Mouse (Mus musculus): ENCODE data around the gene Ablim1. TPM values are rescaled to one million over a fixed set of nuclear protein-coding genes. Genes with fewer than 3 reads are reported as not detected.
"Not testable (repeated sequence)": the region's sequence is repeated elsewhere in the genome, so short reads cannot be mapped to it uniquely, and the experiment has no call there.

The Ablim1 gene
- polyA plus RNA-seq, 1 experiment from 2014 or later = 12.4 TPM

DNA sequence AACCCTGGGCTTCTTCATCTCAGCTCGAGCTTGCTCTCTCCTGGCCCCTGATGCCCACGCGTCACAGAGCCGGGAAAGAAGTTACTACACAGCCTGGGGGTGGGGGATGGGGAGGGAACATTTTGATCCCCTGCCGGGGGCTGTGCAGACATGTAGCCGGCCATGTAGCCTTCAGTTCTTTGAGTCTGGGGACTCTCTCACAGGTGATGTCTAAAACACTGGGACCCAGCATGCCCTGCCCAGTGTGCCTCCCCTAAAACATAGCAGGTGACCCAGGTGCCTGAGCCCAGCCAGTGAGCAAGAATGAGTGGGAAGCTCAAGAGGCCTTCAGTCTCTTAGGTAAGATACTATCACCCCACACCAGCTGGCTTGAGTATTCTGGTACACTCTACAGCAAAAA lies 176.2 kb downstream of the Ablim1 start:
- 57% methylated on average over 6 of the region's 6 CpGs for WGBS (ENCODE audit: insufficient replicate concordance)
- ATAC-seq (ENCODE audit: low read depth) = no peak

DNA sequence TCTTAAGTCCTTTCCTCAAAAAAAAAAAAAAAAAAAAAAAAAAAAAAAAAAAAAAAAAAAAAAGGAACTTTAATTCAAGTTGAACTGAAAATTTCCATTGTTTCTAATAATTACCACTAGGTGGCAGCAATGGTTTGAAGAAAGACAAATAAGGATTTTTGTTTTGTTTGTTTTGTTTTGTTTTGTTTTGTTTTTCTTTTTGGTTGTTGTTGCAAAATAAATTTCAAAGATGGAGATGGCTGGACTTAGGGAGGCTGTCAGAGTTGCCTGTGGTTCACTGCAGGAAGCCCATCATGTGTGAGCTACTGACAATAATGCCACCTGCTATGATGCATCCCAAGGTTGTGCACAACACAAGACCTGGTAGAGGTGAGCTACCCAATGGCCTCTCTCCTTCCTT lies 176.7 kb downstream of the Ablim1 start:
- no peak overlapping the region for H3K9ac ChIP-seq (ENCODE audit: low read depth, low read length)
- H3K4me3 ChIP-seq (ENCODE audit: low read depth, low read length) = no peak overlapping the region
- no peaks in the 10 kb centered on the region for H3K27me3 ChIP-seq (ENCODE audit: control insufficient read depth, insufficient read depth, low read depth, low read length)
- no peak for ATAC-seq (ENCODE audit: low read depth)
- no peaks in the 10 kb centered on the region for H3K4me1 ChIP-seq (ENCODE audit: control insufficient read depth, low read depth, low read length)
- no peaks in the 10 kb centered on the region for H3K9me3 ChIP-seq (replicated peaks; ENCODE audit: control insufficient read depth, low read length)
- no peak overlapping the region for H3K27ac ChIP-seq (ENCODE audit: low read length)
- no peaks in the 10 kb centered on the region for H3K36me3 ChIP-seq (ENCODE audit: control insufficient read depth, insufficient read depth)
- no peak overlapping the region for H3K4me2 ChIP-seq (ENCODE audit: low read depth, low read length)

More for the DNA sequence above, 176.2 kb downstream of the Ablim1 start:
- Histone ChIP-seq H3K27me3 (ENCODE audit: control insufficient read depth, insufficient read depth, low read depth, low read length) (no peaks in the 10 kb centered on the region), H3K4me2 (ENCODE audit: low read depth, low read length) (no peak overlapping the region), H3K9ac (ENCODE audit: low read depth, low read length) (no peak overlapping the region), H3K36me3 (ENCODE audit: control insufficient read depth, insufficient read depth) (no peaks in the 10 kb centered on the region), H3K27ac (ENCODE audit: low read length) (no peak overlapping the region), H3K9me3 (replicated peaks; ENCODE audit: control insufficient read depth, low read length) (no peaks in the 10 kb centered on the region), H3K4me1 (ENCODE audit: control insufficient read depth, low read depth, low read length) (no peaks in the 10 kb centered on the region), H3K4me3 (ENCODE audit: low read depth, low read length) (no peak overlapping the region)

DNA sequence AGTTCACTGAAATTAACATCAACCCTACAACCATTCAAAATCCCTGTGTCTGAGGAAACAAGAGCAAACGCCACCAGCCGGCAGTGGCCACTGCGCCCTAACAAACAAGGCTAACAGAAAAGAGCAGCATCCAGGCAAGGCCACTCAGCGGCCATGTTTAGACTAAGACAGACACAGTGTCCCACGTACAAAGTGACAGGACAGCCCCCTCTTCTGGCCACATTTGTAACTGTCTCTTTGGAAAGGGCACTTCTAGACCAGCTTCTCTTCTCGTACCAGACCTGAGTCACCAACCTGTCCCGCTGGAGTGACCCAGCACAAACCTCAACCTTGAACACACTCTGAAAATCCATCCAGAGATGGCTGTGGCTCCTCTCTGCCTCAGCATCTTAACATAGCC lies 178.5 kb downstream of the Ablim1 start:
- no peak for ATAC-seq (ENCODE audit: low read depth)
- H3K27ac ChIP-seq (ENCODE audit: low read length) = no peak overlapping the region

DNA sequence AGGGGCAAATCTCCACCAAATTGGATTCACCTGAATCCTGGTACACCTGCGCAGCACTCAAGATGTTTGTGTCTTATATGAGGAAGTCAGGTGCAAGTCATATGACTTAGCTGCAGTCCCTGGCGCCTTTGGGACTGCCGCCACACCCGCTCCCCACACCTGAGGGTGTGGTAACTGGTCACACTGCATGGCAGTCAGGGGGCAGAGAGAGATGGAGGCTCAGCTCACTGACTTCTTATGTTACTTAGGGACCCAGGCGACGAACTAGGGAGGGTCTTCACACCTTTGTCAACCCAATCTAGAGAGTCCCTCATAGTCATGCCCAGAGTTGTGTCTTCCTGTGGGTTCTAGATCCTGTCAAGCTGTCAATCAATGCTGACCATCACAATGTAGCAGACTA lies 179.1 kb downstream of the Ablim1 start:
- H3K27me3 ChIP-seq (ENCODE audit: control insufficient read depth, insufficient read depth, low read depth, low read length); H3K36me3 ChIP-seq (ENCODE audit: control insufficient read depth, insufficient read depth); H3K4me3 ChIP-seq (ENCODE audit: low read depth, low read length); H3K4me2 ChIP-seq (ENCODE audit: low read depth, low read length); ATAC-seq (ENCODE audit: low read depth); H3K9ac ChIP-seq (ENCODE audit: low read depth, low read length); H3K9me3 ChIP-seq (replicated peaks; ENCODE audit: control insufficient read depth, low read length); H3K4me1 ChIP-seq (ENCODE audit: control insufficient read depth, low read depth, low read length); H3K27ac ChIP-seq (ENCODE audit: low read length): not testable (repeated sequence)
- 69% methylated on average over 6 of the region's 6 CpGs for WGBS (ENCODE audit: insufficient replicate concordance)

More for the DNA sequence above, 178.5 kb downstream of the Ablim1 start:
- Histone ChIP-seq H3K4me2 (ENCODE audit: low read depth, low read length) (no peak overlapping the region), H3K9ac (ENCODE audit: low read depth, low read length) (no peak overlapping the region), H3K9me3 (replicated peaks; ENCODE audit: control insufficient read depth, low read length) (no peaks in the 10 kb centered on the region), H3K4me3 (ENCODE audit: low read depth, low read length) (no peak overlapping the region), H3K27me3 (ENCODE audit: control insufficient read depth, insufficient read depth, low read depth, low read length) (no peaks in the 10 kb centered on the region), H3K4me1 (ENCODE audit: control insufficient read depth, low read depth, low read length) (no peaks in the 10 kb centered on the region), H3K36me3 (ENCODE audit: control insufficient read depth, insufficient read depth) (no peaks in the 10 kb centered on the region)
- WGBS (ENCODE audit: insufficient replicate concordance) = 35% methylated on average over 7 of the region's 7 CpGs

DNA sequence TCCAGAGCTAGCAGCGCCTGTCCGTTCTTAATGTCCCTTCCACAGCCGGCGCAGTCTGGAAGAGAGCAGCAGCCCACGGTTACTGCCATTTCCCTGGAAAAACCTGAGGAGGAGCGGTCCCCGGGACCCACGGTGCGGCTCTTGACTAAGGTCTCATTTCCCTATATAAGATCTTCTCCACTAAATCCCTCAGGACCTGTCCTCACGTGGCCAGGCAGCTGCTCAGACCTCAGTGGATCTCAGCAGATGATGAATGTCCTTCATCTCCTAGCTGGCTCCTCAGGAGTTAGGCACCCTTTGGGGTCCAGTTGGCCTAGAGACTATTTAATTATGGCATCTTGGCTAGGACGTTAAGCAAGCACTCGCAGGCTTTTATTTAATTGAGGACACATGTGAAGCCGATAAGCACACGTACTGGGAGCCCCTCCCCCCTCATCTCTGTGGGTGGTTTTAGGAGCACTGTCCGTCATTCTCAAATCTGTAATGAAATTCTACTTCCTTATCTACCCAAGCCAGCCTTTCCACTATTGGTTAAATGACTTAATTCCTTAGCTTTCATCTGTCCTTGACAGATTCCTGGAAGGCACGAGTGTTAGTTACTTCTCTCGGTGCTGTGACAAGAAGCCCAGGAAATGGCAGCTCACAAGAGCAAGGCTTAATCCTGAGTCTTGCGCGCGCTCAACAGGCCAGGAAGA lies 179.9 kb downstream of the Ablim1 start:
- no peak overlapping the region for H3K9ac ChIP-seq (ENCODE audit: low read depth, low read length)
- no peak for ATAC-seq (ENCODE audit: low read depth)
- WGBS (ENCODE audit: insufficient replicate concordance) = 54% methylated on average over 20 of the region's 20 CpGs
- H3K9me3 ChIP-seq (replicated peaks; ENCODE audit: control insufficient read depth, low read length) = no peaks in the 10 kb centered on the region
- H3K4me1 ChIP-seq (ENCODE audit: control insufficient read depth, low read depth, low read length) = no peaks in the 10 kb centered on the region
- H3K27ac ChIP-seq (ENCODE audit: low read length) = no peak overlapping the region
- H3K4me2 ChIP-seq (ENCODE audit: low read depth, low read length) = no peak overlapping the region
- H3K36me3 ChIP-seq (ENCODE audit: control insufficient read depth, insufficient read depth) = no peaks in the 10 kb centered on the region
- H3K4me3 ChIP-seq (ENCODE audit: low read depth, low read length) = no peak overlapping the region
- H3K27me3 ChIP-seq (ENCODE audit: control insufficient read depth, insufficient read depth, low read depth, low read length) = no peaks in the 10 kb centered on the region

DNA sequence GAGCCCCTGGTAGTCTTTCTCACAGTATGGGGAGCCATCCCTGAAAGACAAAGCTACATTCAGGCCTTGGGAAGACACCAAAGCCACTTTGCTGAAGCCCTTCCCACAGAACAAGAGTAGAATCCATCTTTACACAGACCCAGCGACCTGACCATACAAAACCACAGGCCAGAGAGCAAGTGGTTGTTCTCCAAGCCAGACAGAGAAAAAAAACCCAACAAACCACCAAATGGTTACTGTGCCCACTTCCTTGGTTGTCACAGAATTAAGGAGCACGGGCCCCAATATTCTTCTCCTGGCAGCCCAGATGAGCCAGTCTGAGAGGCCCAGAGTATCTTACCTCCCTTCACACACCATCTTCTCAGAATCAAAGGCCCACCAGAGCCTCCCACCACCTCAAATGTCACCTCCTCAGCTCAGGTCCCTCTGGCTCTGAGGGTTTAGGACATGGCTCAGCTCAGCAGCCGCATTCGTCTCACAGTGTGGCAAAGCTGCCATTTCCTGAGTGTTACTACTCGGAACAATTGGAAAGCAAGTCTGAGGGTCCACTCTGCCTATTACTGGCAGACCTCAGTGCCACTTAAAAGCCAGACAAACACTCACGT lies 181.7 kb downstream of the Ablim1 start:
- Histone ChIP-seq H3K9ac (ENCODE audit: low read depth, low read length) (no peak overlapping the region), H3K4me1 (ENCODE audit: control insufficient read depth, low read depth, low read length) (no peaks in the 10 kb centered on the region), H3K36me3 (ENCODE audit: control insufficient read depth, insufficient read depth) (no peaks in the 10 kb centered on the region), H3K27me3 (ENCODE audit: control insufficient read depth, insufficient read depth, low read depth, low read length) (no peaks in the 10 kb centered on the region), H3K4me3 (ENCODE audit: low read depth, low read length) (no peak overlapping the region), H3K4me2 (ENCODE audit: low read depth, low read length) (no peak overlapping the region), H3K9me3 (replicated peaks; ENCODE audit: control insufficient read depth, low read length) (no peaks in the 10 kb centered on the region), H3K27ac (ENCODE audit: low read length) (no peak overlapping the region)
- ATAC-seq (ENCODE audit: low read depth) = no peak
- WGBS (ENCODE audit: insufficient replicate concordance) = 48% methylated on average over 6 of the region's 6 CpGs

DNA sequence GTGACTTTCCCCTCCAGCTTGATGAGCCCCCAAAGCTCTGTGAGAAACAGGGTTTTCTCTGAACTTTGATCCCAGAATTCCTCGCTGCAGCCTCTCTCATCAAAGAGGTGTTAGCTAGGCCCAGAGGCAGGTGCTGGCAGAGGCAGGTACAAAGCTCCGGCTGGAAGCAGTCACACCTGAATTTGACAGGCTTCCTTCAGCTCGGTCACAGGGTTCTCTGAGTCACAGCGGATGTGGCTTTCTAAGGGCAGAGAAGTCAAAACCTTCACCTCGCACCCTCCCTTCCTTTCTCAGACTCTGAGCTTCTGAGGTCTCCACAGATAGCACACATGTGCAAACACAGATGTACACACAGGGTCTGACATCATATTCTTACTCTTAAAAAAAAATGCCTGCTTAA lies 182.4 kb downstream of the Ablim1 start:
- Histone ChIP-seq H3K4me3 (ENCODE audit: low read depth, low read length) (no peak overlapping the region), H3K27ac (ENCODE audit: low read length) (no peak overlapping the region), H3K36me3 (ENCODE audit: control insufficient read depth, insufficient read depth) (no peaks in the 10 kb centered on the region; the same call in 1 of the 2 replicates), H3K27me3 (ENCODE audit: control insufficient read depth, insufficient read depth, low read depth, low read length) (no peaks in the 10 kb centered on the region), H3K9ac (ENCODE audit: low read depth, low read length) (no peak overlapping the region), H3K9me3 (replicated peaks; ENCODE audit: control insufficient read depth, low read length) (no peaks in the 10 kb centered on the region), H3K4me2 (ENCODE audit: low read depth, low read length) (no peak overlapping the region), H3K4me1 (ENCODE audit: control insufficient read depth, low read depth, low read length) (no peaks in the 10 kb centered on the region)
- ATAC-seq (ENCODE audit: low read depth) = no peak
- WGBS (ENCODE audit: insufficient replicate concordance) = 26% methylated on average over 5 of the region's 5 CpGs

DNA sequence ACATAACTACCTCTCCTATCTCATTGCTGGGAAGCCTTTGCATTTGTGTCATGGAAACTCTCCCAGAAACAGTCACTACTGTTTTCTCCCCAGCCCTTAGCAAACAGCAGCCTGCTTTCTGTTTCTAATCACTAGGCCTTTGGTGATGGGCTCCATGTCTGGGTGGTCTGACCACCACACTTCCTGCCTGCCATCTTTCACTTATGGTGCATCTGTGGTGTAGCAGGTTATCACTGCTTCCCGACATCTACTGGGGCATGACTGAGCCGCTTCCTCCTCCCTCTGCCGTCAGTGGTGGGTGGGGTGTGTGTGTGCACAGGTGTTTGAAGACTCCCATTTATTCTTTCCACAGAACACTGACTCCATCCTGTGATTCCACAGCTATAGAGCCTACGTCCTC lies 183.4 kb downstream of the Ablim1 start:
- Histone ChIP-seq H3K4me2 (ENCODE audit: low read depth, low read length) (no peak overlapping the region), H3K9me3 (replicated peaks; ENCODE audit: control insufficient read depth, low read length) (no peaks in the 10 kb centered on the region), H3K27me3 (ENCODE audit: control insufficient read depth, insufficient read depth, low read depth, low read length) (no peaks in the 10 kb centered on the region), H3K27ac (ENCODE audit: low read length) (no peak overlapping the region), H3K4me1 (ENCODE audit: control insufficient read depth, low read depth, low read length) (no peaks in the 10 kb centered on the region), H3K36me3 (ENCODE audit: control insufficient read depth, insufficient read depth) (peaks cover 4% of the 10 kb centered on the region), H3K9ac (ENCODE audit: low read depth, low read length) (no peak overlapping the region), H3K4me3 (ENCODE audit: low read depth, low read length) (no peak overlapping the region)
- WGBS (ENCODE audit: insufficient replicate concordance) = 19% methylated on average over 4 of the region's 4 CpGs
- ATAC-seq (ENCODE audit: low read depth) = peak; percentile 24; the same call in 1 of the 2 replicates

DNA sequence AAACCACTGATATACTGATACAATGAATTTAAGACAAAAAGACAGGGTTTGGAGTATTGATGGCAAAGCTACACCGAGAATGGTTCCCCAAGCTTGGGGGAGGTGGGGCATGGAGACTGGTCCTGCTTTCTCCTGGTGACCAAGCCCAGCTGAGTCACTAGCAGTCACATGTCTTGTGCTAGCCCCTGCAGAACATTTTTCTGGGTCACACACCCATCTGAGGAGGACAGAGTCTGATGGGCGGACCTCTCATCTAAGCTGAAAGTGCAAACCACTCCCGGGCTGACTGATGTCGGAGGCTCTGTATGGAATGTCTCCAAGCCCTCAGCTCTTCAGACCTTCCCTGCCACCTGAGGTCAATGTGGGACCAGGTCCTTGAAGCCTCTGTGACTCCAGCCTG lies 184.1 kb downstream of the Ablim1 start:
- no peak overlapping the region for H3K9ac ChIP-seq (ENCODE audit: low read depth, low read length)
- no peaks in the 10 kb centered on the region for H3K27me3 ChIP-seq (ENCODE audit: control insufficient read depth, insufficient read depth, low read depth, low read length)
- no peak overlapping the region for H3K4me2 ChIP-seq (ENCODE audit: low read depth, low read length)
- no peaks in the 10 kb centered on the region for H3K4me1 ChIP-seq (ENCODE audit: control insufficient read depth, low read depth, low read length)
- 63% methylated on average over 4 of the region's 4 CpGs for WGBS (ENCODE audit: insufficient replicate concordance)
- H3K27ac ChIP-seq (ENCODE audit: low read length) = no peak overlapping the region
- no peaks in the 10 kb centered on the region for H3K9me3 ChIP-seq (replicated peaks; ENCODE audit: control insufficient read depth, low read length)
- peaks cover 4% of the 10 kb centered on the region for H3K36me3 ChIP-seq (ENCODE audit: control insufficient read depth, insufficient read depth)
- ATAC-seq (ENCODE audit: low read depth) = no peak
- H3K4me3 ChIP-seq (ENCODE audit: low read depth, low read length) = no peak overlapping the region
